8 mouse cellular contexts compared by ENCODE assay signal in genomic region chr9:66918672-66919330, GRCm38 (mm10). TPM values are rescaled to one million over a fixed set of nuclear protein-coding genes. Genes with fewer than 3 reads are reported as not detected.
DNase-seq lines count a peak whose midpoint lies in the region; ATAC-seq and TF ChIP-seq lines count a peak whose summit lies in the region.

No protein-coding gene starts in this region.

- no peak for TF ChIP-seq EP300 in heart, postnatal 0 days (IDR thresholded peaks at IDR 0.05; ENCODE audit: low read depth)

- peaks cover 47% of the 10 kb centered on the region; the same call in 1 of the 2 replicates for H3K4me1 ChIP-seq in lung, embryonic 15.5 days
- peaks cover 6% of the 10 kb centered on the region for H3K4me1 ChIP-seq in cortical plate, adult 2 months (ENCODE audit: control insufficient read depth, insufficient read depth, low read length)
- H3K4me1 ChIP-seq in heart, postnatal 0 days (ENCODE audit: control insufficient read depth, insufficient read depth): peaks cover 28% of the 10 kb centered on the region
- H3K4me1 ChIP-seq in liver, embryonic 16.5 days (ENCODE audit: control insufficient read depth, low read depth, low read length): peaks cover 48% of the 10 kb centered on the region

- peak overlapping the region; percentile 67 for H3K4me3 ChIP-seq in lung, embryonic 15.5 days
- H3K4me3 ChIP-seq in cortical plate, adult 2 months (ENCODE audit: insufficient read depth, low read length): peak overlapping the region; percentile 84
- peak overlapping the region; percentile 92 for H3K4me3 ChIP-seq in heart, postnatal 0 days (ENCODE audit: low read depth, low read length)
- H3K4me3 ChIP-seq in liver, embryonic 16.5 days (ENCODE audit: low read depth, low read length): peak overlapping the region; percentile 98

- H3K9ac ChIP-seq in lung, embryonic 15.5 days: peak overlapping the region; percentile 85
- H3K9ac ChIP-seq in heart, postnatal 0 days (replicated peaks; ENCODE audit: low read depth, low read length): peak overlapping the region; percentile 68
- peak overlapping the region; percentile 99 for H3K9ac ChIP-seq in liver, embryonic 16.5 days (ENCODE audit: low read depth, low read length)

- no peaks in the 10 kb centered on the region for H3K36me3 ChIP-seq in lung, embryonic 15.5 days
- H3K36me3 ChIP-seq in heart, postnatal 0 days (replicated peaks; ENCODE audit: control insufficient read depth, insufficient read depth, low read length): no peaks in the 10 kb centered on the region
- no peaks in the 10 kb centered on the region for H3K36me3 ChIP-seq in liver, embryonic 16.5 days (ENCODE audit: control insufficient read depth, insufficient read depth)

- no peaks in the 10 kb centered on the region for H3K9me3 ChIP-seq in lung, embryonic 15.5 days
- H3K9me3 ChIP-seq in heart, postnatal 0 days (replicated peaks; ENCODE audit: control insufficient read depth, low read length): no peaks in the 10 kb centered on the region
- no peaks in the 10 kb centered on the region for H3K9me3 ChIP-seq in liver, embryonic 16.5 days (replicated peaks; ENCODE audit: control insufficient read depth, low read length)

- peak overlapping the region; percentile 85 for H3K27ac ChIP-seq in lung, embryonic 15.5 days
- no peak overlapping the region for H3K27ac ChIP-seq in cortical plate, adult 2 months (ENCODE audit: insufficient read depth, low read length)
- peak overlapping the region; percentile 84 for H3K27ac ChIP-seq in heart, postnatal 0 days (ENCODE audit: low read depth)
- peak overlapping the region; percentile 96 for H3K27ac ChIP-seq in liver, embryonic 16.5 days (ENCODE audit: low read length)

- ATAC-seq in lung, embryonic 15.5 days (ENCODE audit: borderline replicate concordance, extremely low read depth, low FRiP score, low TSS enrichment): no peak
- ATAC-seq in heart, postnatal 0 days (ENCODE audit: insufficient read depth, low read depth): no peak
- ATAC-seq in liver, embryonic 16.5 days (ENCODE audit: low read depth): no peak
- no peak for ATAC-seq in megakaryocyte progenitor cell, adult 5-6 weeks (replicated peaks; ENCODE audit: poor library complexity)
- no peak for ATAC-seq in inflammation-experienced regulatory T-cells, adult 6 months

- TF ChIP-seq CTCF in cortical plate, adult 2 months (IDR thresholded peaks at IDR 0.05; ENCODE audit: extremely low read depth, insufficient read depth, low read length): no peak
- TF ChIP-seq CTCF in heart, postnatal 0 days (IDR thresholded peaks at IDR 0.05; ENCODE audit: low read depth): no peak

- 2% methylated on average over 27 of the region's 27 CpGs for WGBS in lung, embryonic 15.5 days
- 3% methylated on average over 27 of the region's 27 CpGs for WGBS in heart, postnatal 0 days
- 1% methylated on average over 27 of the region's 27 CpGs for WGBS in liver, embryonic 16.5 days (ENCODE audit: insufficient replicate concordance)

- no peaks in the 10 kb centered on the region for H3K27me3 ChIP-seq in lung, embryonic 15.5 days
- H3K27me3 ChIP-seq in heart, postnatal 0 days (ENCODE audit: control insufficient read depth, insufficient read depth, low read length): no peaks in the 10 kb centered on the region
- no peaks in the 10 kb centered on the region for H3K27me3 ChIP-seq in liver, embryonic 16.5 days (ENCODE audit: control insufficient read depth, insufficient read depth, low read depth, low read length)

- H3K4me2 ChIP-seq in lung, embryonic 15.5 days: peak overlapping the region; percentile 85
- H3K4me2 ChIP-seq in heart, postnatal 0 days (ENCODE audit: low read depth, low read length): peak overlapping the region; percentile 61
- H3K4me2 ChIP-seq in liver, embryonic 16.5 days (ENCODE audit: low read depth, low read length): peak overlapping the region; percentile 67

- no peak for DNase-seq in lung, postnatal 14 days
- no peak for DNase-seq in heart, postnatal 0 days (ENCODE audit: low spot score)
- DNase-seq in right cerebral cortex, postnatal 14 days: no peak

- no peak for TF ChIP-seq POLR2A in cortical plate, adult 2 months (IDR thresholded peaks at IDR 0.05; ENCODE audit: extremely low read depth, insufficient read depth, low read length)

RNA-seq across cellular contexts. Expression of gene Rab8b, which starts 0.7 kb away (rescaled TPM):
- 24.2 and 30.1 TPM in 2 replicates for polyA plus RNA-seq in lung, embryonic 15.5 days (2015; fragmentation: Nextera tagmentation; extraction: Ambion mirVana)
- polyA plus RNA-seq in cortical plate, adult 2 months (2012; rRNA removed): 17.4 and 17.9 TPM in 2 replicates
- total RNA-seq in heart, postnatal 0 days (2014; rRNA removed; ENCODE audit: low replicate concordance): 9.8 and 11.4 TPM in 2 replicates
- 8.6 and 9.5 TPM in 2 replicates for polyA plus RNA-seq in heart, postnatal 0 days (2015; fragmentation: Nextera tagmentation; extraction: Ambion mirVana)
- 30.4 and 30.6 TPM in 2 replicates for polyA plus RNA-seq in liver, embryonic 16.5 days (2015; fragmentation: Nextera tagmentation; extraction: Ambion mirVana)
- 45.6 and 48.8 TPM in 2 replicates for total RNA-seq in megakaryocyte progenitor cell, adult 5-6 weeks (2015)
- total RNA-seq in megakaryocyte progenitor cell, adult 5-6 weeks (2017): 78.3 and 81.2 TPM in 2 replicates
- polyA plus RNA-seq in inflammation-experienced regulatory T-cells, adult 6 months (2017; shearing (Covaris generic)): 100 to 1,000 TPM; 140 to 229 (median 170) TPM

RNA-seq across cellular contexts. Expression of gene Rps27l, which starts 27.1 kb away (rescaled TPM):
- 602 and 647 TPM in 2 replicates for polyA plus RNA-seq in lung, embryonic 15.5 days (2015; fragmentation: Nextera tagmentation; extraction: Ambion mirVana)
- polyA plus RNA-seq in cortical plate, adult 2 months (2012; rRNA removed): 43.3 and 54.1 TPM in 2 replicates
- 204 and 235 TPM in 2 replicates for total RNA-seq in heart, postnatal 0 days (2014; rRNA removed; ENCODE audit: low replicate concordance)
- polyA plus RNA-seq in heart, postnatal 0 days (2015; fragmentation: Nextera tagmentation; extraction: Ambion mirVana): 568 and 607 TPM in 2 replicates
- polyA plus RNA-seq in liver, embryonic 16.5 days (2015; fragmentation: Nextera tagmentation; extraction: Ambion mirVana): 406 and 455 TPM in 2 replicates
- 550 and 649 TPM in 2 replicates for total RNA-seq in megakaryocyte progenitor cell, adult 5-6 weeks (2015)
- 166 and 174 TPM in 2 replicates for total RNA-seq in megakaryocyte progenitor cell, adult 5-6 weeks (2017)
- 100 to 1,000 TPM; 143 to 443 (median 185) TPM for polyA plus RNA-seq in inflammation-experienced regulatory T-cells, adult 6 months (2017; shearing (Covaris generic))

RNA-seq across cellular contexts. Expression of gene Lactb, which starts 56.5 kb away (rescaled TPM):
- polyA plus RNA-seq in lung, embryonic 15.5 days (2015; fragmentation: Nextera tagmentation; extraction: Ambion mirVana): 6.7 and 7.2 TPM in 2 replicates
- 18.2 and 18.5 TPM in 2 replicates for polyA plus RNA-seq in cortical plate, adult 2 months (2012; rRNA removed)
- 6.4 and 14.5 TPM in 2 replicates for total RNA-seq in heart, postnatal 0 days (2014; rRNA removed; ENCODE audit: low replicate concordance)
- polyA plus RNA-seq in heart, postnatal 0 days (2015; fragmentation: Nextera tagmentation; extraction: Ambion mirVana): 12.2 and 13.8 TPM in 2 replicates
- 3.6 and 4.4 TPM in 2 replicates for polyA plus RNA-seq in liver, embryonic 16.5 days (2015; fragmentation: Nextera tagmentation; extraction: Ambion mirVana)
- total RNA-seq in megakaryocyte progenitor cell, adult 5-6 weeks (2015): 38.4 and 42.3 TPM in 2 replicates
- total RNA-seq in megakaryocyte progenitor cell, adult 5-6 weeks (2017): 26.8 and 36.1 TPM in 2 replicates
- 1 to 10 TPM; 2.3 to 4.4 (median 3.4) TPM for polyA plus RNA-seq in inflammation-experienced regulatory T-cells, adult 6 months (2017; shearing (Covaris generic))
